Mouse (Mus musculus) lung, postnatal 0 days (tissue): ENCODE measurements at regions not wholly inside any gene's neighbourhood (a gene's known extent, or its start where the extent isn't known, plus 50 kb on each side); places are given as distances from the start of the nearest gene placed in this dataset.

Source experiments
- CTCF ChIP-seq: IDR thresholded peaks from 2 replicates; pipeline ENCODE4 v1.5.1; 2016; ENCODE audit warnings: antibody characterized with exemption, mild to moderate bottlenecking
- EP300 ChIP-seq: IDR thresholded peaks from 2 replicates; pipeline ENCODE4 v1.6.1; 2016; ENCODE audit warnings: antibody characterized with exemption, mild to moderate bottlenecking, control low read depth

DNA sequence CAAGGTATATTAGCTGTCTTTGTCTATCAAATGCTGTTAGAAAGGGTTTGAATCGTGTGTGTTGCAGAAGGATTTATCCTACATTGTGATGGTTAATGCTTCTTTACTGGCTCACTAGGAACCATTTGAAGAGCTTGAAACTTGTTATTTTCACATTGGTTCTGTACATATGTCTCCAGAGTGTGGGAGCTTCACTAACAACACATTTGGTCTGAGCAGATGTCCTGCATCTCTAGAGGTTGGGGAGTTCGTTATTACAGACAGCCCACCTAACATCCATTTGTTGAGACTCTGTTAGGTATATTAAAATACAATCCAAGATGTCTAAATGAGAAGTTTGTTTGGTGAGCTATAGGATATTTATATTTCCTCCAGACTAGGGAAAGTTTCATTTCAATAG lies 244.0 kb upstream of the Dph6 start:
- no peak for TF ChIP-seq CTCF
- no peak for TF ChIP-seq EP300
